Mouse (Mus musculus) ES-E14 (cell line): ENCODE measurements around the gene Ssu2.

Experiments
- HCFC1 ChIP-seq: IDR thresholded peaks from 2 replicates; pipeline ENCODE4 v1.6.1; 2012; ENCODE audit warnings: low read length, inconsistent platforms, borderline replicate concordance; ENCODE audit not compliant: insufficient read depth
- ZC3H11A ChIP-seq: IDR thresholded peaks from 2 replicates; pipeline ENCODE4 v1.6.1; 2012; ENCODE audit warnings: low read depth, mild to moderate bottlenecking, inconsistent platforms, low read length, borderline replicate concordance

DNA sequence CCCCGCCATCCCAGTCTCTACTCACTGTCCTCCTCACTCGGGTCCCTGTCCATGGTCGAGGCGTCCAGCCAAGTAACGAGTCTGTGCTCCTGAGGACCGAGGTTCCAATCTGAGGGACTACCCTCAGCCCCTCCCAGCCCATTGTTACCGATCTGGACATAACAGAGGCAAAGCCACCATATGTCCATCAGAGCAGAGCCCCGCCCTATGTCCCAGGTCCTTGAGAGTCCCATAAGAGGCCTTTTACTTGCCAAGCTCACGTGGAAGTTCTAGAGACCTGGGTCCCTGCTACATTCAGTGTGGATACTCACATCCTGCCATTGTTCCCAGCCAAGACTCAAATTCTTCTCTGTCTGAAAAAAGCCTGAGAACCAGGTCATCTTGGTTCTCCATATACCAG lies at the start of gene Ssu2:
- no peak for TF ChIP-seq HCFC1
- no peak for TF ChIP-seq ZC3H11A
